Mouse (Mus musculus): ENCODE data around the gene Zbtb32. TPM values are rescaled to one million over a fixed set of nuclear protein-coding genes. Genes with fewer than 3 reads are reported as not detected.

Zbtb32 gene
- polyA plus RNA-seq (2016; fragmentation: Nextera tagmentation; extraction: Ambion mirVana): 0.22 and 0.47 TPM in 2 replicates

- 96% methylated on average over 12 of the region's 12 CpGs for WGBS
- Histone ChIP-seq H3K27me3 (replicated peaks) (no peaks in the 10 kb centered on the region), H3K4me3 (0 out of 2 replicates have a peak within 1 kb of the TSS, but pooled peaks have one; percentile 2), H3K9ac (no peak within 1 kb of the TSS), H3K36me3 (no peaks in the 10 kb centered on the region), H3K4me2 (replicated peaks) (peak within 1 kb of the TSS; percentile 45), H3K9me3 (no peaks in the 10 kb centered on the region), H3K27ac (no peak within 1 kb of the TSS), H3K4me1 (peaks cover 6% of the 10 kb centered on the region; the same call in 1 of the 2 replicates)
- no peak for ATAC-seq (ENCODE audit: low FRiP score, low read depth)
Observed at GRCm38 (mm10) chr7:30598786-30599185, at the start of gene Zbtb32. Zbtb32 (minus strand) TSS chr7:30598909.

- peaks cover 45% of the 10 kb centered on the region for H3K36me3 ChIP-seq
- H3K27me3 ChIP-seq (replicated peaks): peaks cover 27% of the 10 kb centered on the region
- no peak overlapping the region for H3K9ac ChIP-seq
- H3K4me3 ChIP-seq: no peak overlapping the region
- H3K9me3 ChIP-seq: no peaks in the 10 kb centered on the region
- no peak overlapping the region for H3K4me2 ChIP-seq (replicated peaks)
- 0 out of 2 replicates have a peak, but pooled peaks cover 5% of the 10 kb centered on the region for H3K4me1 ChIP-seq
- ATAC-seq (ENCODE audit: low FRiP score, low read depth): no peak
- H3K27ac ChIP-seq: no peak overlapping the region
- 23% methylated on average over 4 of the region's 4 CpGs for WGBS
Observed at GRCm38 (mm10) chr7:30639083-30639482, 40.4 kb upstream of the Zbtb32 start.

- Histone ChIP-seq H3K4me3 (no peak overlapping the region), H3K4me2 (replicated peaks) (no peak overlapping the region), H3K4me1 (0 out of 2 replicates have a peak, but pooled peaks cover 5% of the 10 kb centered on the region), H3K9ac (no peak overlapping the region), H3K9me3 (no peaks in the 10 kb centered on the region), H3K27ac (no peak overlapping the region), H3K27me3 (replicated peaks) (peaks cover 52% of the 10 kb centered on the region), H3K36me3 (peaks cover 18% of the 10 kb centered on the region)
- WGBS: 28% methylated on average over 11 of the region's 11 CpGs
- no peak for ATAC-seq (ENCODE audit: low FRiP score, low read depth)
Observed at GRCm38 (mm10) chr7:30636395-30636794, 37.7 kb upstream of the Zbtb32 start.

- H3K27me3 ChIP-seq (replicated peaks): peaks cover 57% of the 10 kb centered on the region
- whole genome bisulfite sequencing: 4% methylated on average over 5 of the region's 5 CpGs
Observed at GRCm38 (mm10) chr7:30635752-30636151, 37.0 kb upstream of the Zbtb32 start, which contains the start of gene Etv2. Etv2 (minus strand) TSS chr7:30635852.

GRCm38 (mm10) chr7:30634621-30635020 is 35.9 kb upstream of the Zbtb32 start:
- H3K27ac ChIP-seq: no peak overlapping the region
- no peaks in the 10 kb centered on the region for H3K9me3 ChIP-seq
- no peak overlapping the region; the same call in 1 of the 2 replicates for H3K9ac ChIP-seq
- H3K27me3 ChIP-seq (replicated peaks): peaks cover 54% of the 10 kb centered on the region
- H3K4me1 ChIP-seq: 0 out of 2 replicates have a peak, but pooled peaks cover 5% of the 10 kb centered on the region
- under 1% methylated on average over 20 of the region's 20 CpGs for WGBS
- H3K36me3 ChIP-seq: 0 out of 2 replicates have a peak, but pooled peaks cover under 1% of the 10 kb centered on the region
- ATAC-seq (ENCODE audit: low FRiP score, low read depth): peak; percentile 41; the same call in 1 of the 2 replicates
- peak overlapping the region; percentile 16; the same call in 1 of the 2 replicates for H3K4me3 ChIP-seq
- peak overlapping the region; percentile 40 for H3K4me2 ChIP-seq (replicated peaks)

More at GRCm38 (mm10) chr7:30635752-30636151, 37.0 kb upstream of the Zbtb32 start, which contains the start of gene Etv2:
- ATAC-seq (ENCODE audit: low FRiP score, low read depth): no peak
- Histone ChIP-seq H3K9me3 (no peaks in the 10 kb centered on the region), H3K9ac (no peak within 1 kb of the TSS; the same call in 1 of the 2 replicates), H3K4me3 (peak within 1 kb of the TSS; percentile 16; the same call in 1 of the 2 replicates), H3K4me2 (replicated peaks) (peak within 1 kb of the TSS; percentile 40), H3K27ac (no peak within 1 kb of the TSS), H3K4me1 (0 out of 2 replicates have a peak, but pooled peaks cover 5% of the 10 kb centered on the region), H3K36me3 (peaks cover 11% of the 10 kb centered on the region)

GRCm38 (mm10) chr7:30633762-30634412 is 35.2 kb upstream of the Zbtb32 start:
- Histone ChIP-seq H3K9ac (no peak overlapping the region), H3K9me3 (no peaks in the 10 kb centered on the region), H3K36me3 (no peaks in the 10 kb centered on the region), H3K27me3 (replicated peaks) (peaks cover 54% of the 10 kb centered on the region), H3K27ac (no peak overlapping the region), H3K4me2 (replicated peaks) (peak overlapping the region; percentile 40; the same call in 1 of the 2 replicates), H3K4me3 (no peak overlapping the region; the same call in 1 of the 2 replicates), H3K4me1 (0 out of 2 replicates have a peak, but pooled peaks cover 5% of the 10 kb centered on the region)
- WGBS: 4% methylated on average over 27 of the region's 27 CpGs
- no peak for ATAC-seq (ENCODE audit: low FRiP score, low read depth)

GRCm38 (mm10) chr7:30629013-30629412 is 30.3 kb upstream of the Zbtb32 start:
- peaks cover 8% of the 10 kb centered on the region; the same call in 1 of the 2 replicates for H3K36me3 ChIP-seq
- no peak overlapping the region for H3K4me2 ChIP-seq (replicated peaks)
- no peaks in the 10 kb centered on the region for H3K9me3 ChIP-seq
- no peak overlapping the region for H3K27ac ChIP-seq
- ATAC-seq (ENCODE audit: low FRiP score, low read depth): no peak
- H3K27me3 ChIP-seq (replicated peaks): peaks cover 29% of the 10 kb centered on the region
- no peak overlapping the region for H3K9ac ChIP-seq
- peaks cover 11% of the 10 kb centered on the region for H3K4me1 ChIP-seq
- H3K4me3 ChIP-seq: no peak overlapping the region

GRCm38 (mm10) chr7:30626647-30627046 is 27.9 kb upstream of the Zbtb32 start:
- H3K27ac ChIP-seq: no peak overlapping the region
- peaks cover 6% of the 10 kb centered on the region; the same call in 1 of the 2 replicates for H3K27me3 ChIP-seq (replicated peaks)
- H3K9me3 ChIP-seq: no peaks in the 10 kb centered on the region
- H3K9ac ChIP-seq: no peak overlapping the region
- no peak for ATAC-seq (ENCODE audit: low FRiP score, low read depth)
- no peak overlapping the region; the same call in 1 of the 2 replicates for H3K4me2 ChIP-seq (replicated peaks)
- H3K4me1 ChIP-seq: peaks cover 11% of the 10 kb centered on the region
- peaks cover 31% of the 10 kb centered on the region for H3K36me3 ChIP-seq
- H3K4me3 ChIP-seq: no peak overlapping the region
- 90% methylated on average over 5 of the region's 5 CpGs for WGBS

- Histone ChIP-seq H3K9ac (peak within 1 kb of the TSS; percentile 83), H3K36me3 (peaks cover 37% of the 10 kb centered on the region), H3K9me3 (no peaks in the 10 kb centered on the region), H3K27ac (no peak within 1 kb of the TSS), H3K4me1 (peaks cover 11% of the 10 kb centered on the region), H3K4me2 (replicated peaks) (peak within 1 kb of the TSS; percentile 91), H3K4me3 (peak within 1 kb of the TSS; percentile 82), H3K27me3 (replicated peaks) (no peaks in the 10 kb centered on the region)
- 2% methylated on average over 44 of the region's 44 CpGs for WGBS
- peak; percentile 86 for ATAC-seq (ENCODE audit: low FRiP score, low read depth)
Observed at GRCm38 (mm10) chr7:30625530-30626384, 27.0 kb upstream of the Zbtb32 start, which contains the start of gene Cox6b1. Cox6b1 (minus strand) TSS chr7:30626151.

GRCm38 (mm10) chr7:30619202-30619601 is 20.5 kb upstream of the Zbtb32 start:
- no peak overlapping the region for H3K9ac ChIP-seq
- H3K27ac ChIP-seq: no peak overlapping the region
- H3K4me2 ChIP-seq (replicated peaks): no peak overlapping the region
- WGBS: 89% methylated on average over 3 of the region's 3 CpGs
- no peaks in the 10 kb centered on the region for H3K27me3 ChIP-seq (replicated peaks)
- peaks cover 78% of the 10 kb centered on the region for H3K36me3 ChIP-seq
- no peaks in the 10 kb centered on the region for H3K9me3 ChIP-seq
- no peaks in the 10 kb centered on the region for H3K4me1 ChIP-seq
- no peak for ATAC-seq (ENCODE audit: low FRiP score, low read depth)
- no peak overlapping the region for H3K4me3 ChIP-seq

GRCm38 (mm10) chr7:30618658-30619057 is 19.9 kb upstream of the Zbtb32 start:
- Histone ChIP-seq H3K4me2 (replicated peaks) (no peak overlapping the region), H3K4me1 (no peaks in the 10 kb centered on the region), H3K27ac (no peak overlapping the region), H3K9me3 (no peaks in the 10 kb centered on the region), H3K36me3 (peaks cover 72% of the 10 kb centered on the region), H3K9ac (no peak overlapping the region), H3K27me3 (replicated peaks) (no peaks in the 10 kb centered on the region), H3K4me3 (no peak overlapping the region)
- no peak for ATAC-seq (ENCODE audit: low FRiP score, low read depth)
- 95% methylated on average over 9 of the region's 9 CpGs for whole genome bisulfite sequencing

Measured in neural tube, embryonic 12.5 days (tissue).